Mouse (Mus musculus) megakaryocyte, embryonic 14.5 days (primary cell): ENCODE data around the gene Sox5.

Experiments
- FLI1 ChIP-seq: IDR thresholded peaks from 2 replicates; pipeline ENCODE4 v1.6.1; 2012; ENCODE audit warnings: low read length, inconsistent platforms, mixed read lengths
- GATA1 ChIP-seq: IDR thresholded peaks from 3 replicates; pipeline ENCODE4 v1.6.1; 2012; ENCODE audit warnings: mixed read lengths, low read length, inconsistent platforms, borderline replicate concordance

GRCm38 (mm10) chr6:144299503-144299858 lies 482.3 kb downstream of the Sox5 start:
- no peak for TF ChIP-seq GATA1
- TF ChIP-seq FLI1, result no peak
